Mouse (Mus musculus): ENCODE data around the gene Emc10. TPM values are rescaled to one million over a fixed set of nuclear protein-coding genes. Genes with fewer than 3 reads are reported as not detected.

The Emc10 gene
- polyA plus RNA-seq, 1 experiment from 2014 or later, result 104 TPM

DNA sequence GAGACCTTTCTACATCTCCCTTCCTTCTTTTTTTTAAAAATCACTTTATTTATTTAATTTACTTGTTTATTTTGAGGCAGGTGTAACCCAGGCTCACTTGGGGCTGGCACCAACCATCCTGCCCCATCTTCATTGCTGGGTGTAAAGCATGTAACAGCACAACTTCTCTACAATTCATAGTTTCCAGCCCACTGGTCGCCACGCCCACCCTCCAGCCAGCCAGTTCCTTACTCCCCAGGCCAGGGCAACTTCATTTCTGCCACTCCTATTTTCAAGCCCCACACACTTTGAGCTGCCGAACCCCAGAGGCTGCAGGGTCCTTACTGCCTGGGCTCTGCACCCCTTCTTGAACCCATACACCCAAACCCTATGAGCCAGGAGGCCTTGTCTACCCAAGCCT, 24.7 kb upstream of the Emc10 start:
- Histone ChIP-seq H3K4me3 (0 out of 2 replicates have a peak overlapping the region, but pooled peaks have one; percentile 36), H3K9me3 (replicated peaks) (no peaks in the 10 kb centered on the region), H3K27ac (replicated peaks) (no peak overlapping the region), H3K4me1 (peaks cover 22% of the 10 kb centered on the region), H3K27me3 (ENCODE audit: low read depth, poor library complexity, severe bottlenecking) (peaks cover 55% of the 10 kb centered on the region), H3K36me3 (no peaks in the 10 kb centered on the region)
- DNase-seq (ENCODE audit: low spot score), result no peak
- 65% methylated on average over 3 of the region's 3 CpGs for WGBS

- H3K27me3 ChIP-seq (ENCODE audit: low read depth, poor library complexity, severe bottlenecking), result peaks cover 39% of the 10 kb centered on the region
- 75% methylated on average over 9 of the region's 9 CpGs for WGBS
- no peak for DNase-seq (ENCODE audit: low spot score)
- H3K36me3 ChIP-seq, result no peaks in the 10 kb centered on the region
- H3K27ac ChIP-seq (replicated peaks), result no peak overlapping the region
- H3K4me3 ChIP-seq, result no peak overlapping the region
- no peaks in the 10 kb centered on the region for H3K9me3 ChIP-seq (replicated peaks)
- peaks cover 10% of the 10 kb centered on the region for H3K4me1 ChIP-seq
Observed at GRCm38 (mm10) chr7:44519240-44519913, 23.0 kb upstream of the Emc10 start.

GRCm38 (mm10) chr7:44507491-44507890, 11.2 kb upstream of the Emc10 start:
- no peaks in the 10 kb centered on the region for H3K4me1 ChIP-seq
- no peak for DNase-seq (ENCODE audit: low spot score)
- no peak overlapping the region for H3K4me3 ChIP-seq
- 0 out of 2 replicates have a peak, but pooled peaks cover 7% of the 10 kb centered on the region for H3K27me3 ChIP-seq (ENCODE audit: low read depth, poor library complexity, severe bottlenecking)
- H3K36me3 ChIP-seq, result no peaks in the 10 kb centered on the region
- H3K9me3 ChIP-seq (replicated peaks), result peaks cover 5% of the 10 kb centered on the region; the same call in 1 of the 2 replicates
- no peak overlapping the region for H3K27ac ChIP-seq (replicated peaks)

GRCm38 (mm10) chr7:44501563-44502115, 5.3 kb upstream of the Emc10 start:
- H3K27ac ChIP-seq (replicated peaks), result no peak overlapping the region
- DNase-seq (ENCODE audit: low spot score), result peak; percentile 75
- peaks cover 18% of the 10 kb centered on the region for H3K27me3 ChIP-seq (ENCODE audit: low read depth, poor library complexity, severe bottlenecking)
- 44% methylated on average over 5 of the region's 5 CpGs for WGBS
- H3K36me3 ChIP-seq, result no peaks in the 10 kb centered on the region
- no peak overlapping the region for H3K4me3 ChIP-seq
- peaks cover 14% of the 10 kb centered on the region for H3K4me1 ChIP-seq
- H3K9me3 ChIP-seq (replicated peaks), result 0 out of 2 replicates have a peak, but pooled peaks cover 3% of the 10 kb centered on the region

- Histone ChIP-seq H3K4me3 (no peak overlapping the region; the same call in 1 of the 2 replicates), H3K27me3 (ENCODE audit: low read depth, poor library complexity, severe bottlenecking) (peaks cover 18% of the 10 kb centered on the region), H3K27ac (replicated peaks) (0 out of 2 replicates have a peak overlapping the region, but pooled peaks have one; percentile 13), H3K4me1 (peaks cover 24% of the 10 kb centered on the region), H3K9me3 (replicated peaks) (0 out of 2 replicates have a peak, but pooled peaks cover 3% of the 10 kb centered on the region), H3K36me3 (no peaks in the 10 kb centered on the region)
- WGBS, result 63% methylated on average over 20 of the region's 20 CpGs
- DNase-seq (ENCODE audit: low spot score), result no peak
Observed at GRCm38 (mm10) chr7:44500046-44500445, 3.7 kb upstream of the Emc10 start.

DNA sequence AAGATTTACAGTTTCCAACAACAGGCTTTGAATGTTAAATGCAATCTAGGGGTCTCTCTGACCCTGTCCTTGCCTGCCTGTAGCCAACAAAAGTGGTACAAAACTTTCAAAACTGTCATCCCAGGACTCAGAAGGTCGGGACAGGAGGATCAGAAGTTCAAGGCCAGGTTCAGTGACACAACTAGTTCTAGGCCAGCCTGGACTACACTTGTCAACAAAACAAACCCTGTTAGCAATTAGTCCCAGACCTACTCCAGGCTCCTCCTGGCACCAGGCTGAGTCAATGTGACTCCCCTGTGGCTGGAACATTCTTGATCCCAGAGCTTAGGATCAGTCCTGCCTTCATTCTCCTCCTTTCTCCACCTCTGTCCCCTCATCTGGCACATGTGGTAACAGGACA, 2.6 kb upstream of the Emc10 start:
- H3K27ac ChIP-seq (replicated peaks), result no peak overlapping the region
- H3K27me3 ChIP-seq (ENCODE audit: low read depth, poor library complexity, severe bottlenecking), result peaks cover 18% of the 10 kb centered on the region
- H3K4me3 ChIP-seq, result no peak overlapping the region
- WGBS, result 89% methylated on average over 1 of the region's 1 CpGs
- peaks cover 9% of the 10 kb centered on the region for H3K36me3 ChIP-seq
- no peak for DNase-seq (ENCODE audit: low spot score)
- peaks cover 29% of the 10 kb centered on the region for H3K4me1 ChIP-seq
- no peaks in the 10 kb centered on the region for H3K9me3 ChIP-seq (replicated peaks)

DNA sequence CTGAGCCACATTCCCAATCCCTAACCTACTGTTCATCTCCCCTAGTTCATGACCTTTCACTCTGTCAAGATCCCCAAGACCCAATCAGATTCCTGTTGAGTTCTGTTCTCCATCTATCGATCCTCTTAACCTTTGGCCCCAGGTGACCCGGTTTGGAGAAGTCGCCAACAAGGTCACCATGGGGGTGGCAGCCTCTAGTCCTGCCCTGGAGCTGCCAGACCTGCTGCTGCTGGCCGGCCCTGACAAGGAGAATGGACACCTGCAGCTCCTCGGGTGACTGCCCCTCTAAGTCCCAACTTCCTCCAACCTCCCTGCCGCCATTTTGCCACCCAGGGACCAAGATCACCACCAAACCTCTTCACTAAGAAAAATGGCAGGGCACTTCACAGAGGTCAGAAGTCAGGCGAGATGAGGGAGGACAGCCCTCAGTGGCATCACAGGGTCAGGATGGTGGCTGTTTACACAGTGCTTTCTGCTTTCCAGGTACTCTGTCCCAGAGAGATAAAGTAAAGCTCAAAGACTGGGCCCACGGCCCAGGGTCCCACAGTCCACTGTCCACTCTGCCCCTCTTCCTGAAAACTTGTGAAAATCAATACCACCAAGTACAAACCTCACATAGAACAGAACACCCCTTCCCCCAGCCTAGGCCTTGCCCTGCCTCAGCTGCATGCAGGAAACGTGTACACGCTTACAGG, 1.2 kb upstream of the Emc10 start:
- Histone ChIP-seq H3K36me3 (peaks cover 23% of the 10 kb centered on the region), H3K9me3 (replicated peaks) (no peaks in the 10 kb centered on the region), H3K27ac (replicated peaks) (peak overlapping the region; percentile 99), H3K4me3 (peak overlapping the region; percentile 86), H3K4me1 (peaks cover 29% of the 10 kb centered on the region), H3K27me3 (ENCODE audit: low read depth, poor library complexity, severe bottlenecking) (peaks cover 18% of the 10 kb centered on the region)
- DNase-seq (ENCODE audit: low spot score), result no peak
- whole genome bisulfite sequencing, result 84% methylated on average over 10 of the region's 10 CpGs

GRCm38 (mm10) chr7:44496771-44497109, 411 bp upstream of the Emc10 start:
- Histone ChIP-seq H3K4me1 (peaks cover 29% of the 10 kb centered on the region), H3K9me3 (replicated peaks) (no peaks in the 10 kb centered on the region), H3K27ac (replicated peaks) (peak overlapping the region; percentile 99), H3K36me3 (peaks cover 31% of the 10 kb centered on the region), H3K27me3 (ENCODE audit: low read depth, poor library complexity, severe bottlenecking) (peaks cover 18% of the 10 kb centered on the region), H3K4me3 (peak overlapping the region; percentile 86)
- DNase-seq (ENCODE audit: low spot score), result no peak
- WGBS, result 1% methylated on average over 26 of the region's 26 CpGs

GRCm38 (mm10) chr7:44495086-44495485, 1.2 kb downstream of the Emc10 start:
- H3K27me3 ChIP-seq (ENCODE audit: low read depth, poor library complexity, severe bottlenecking), result peaks cover 10% of the 10 kb centered on the region
- peaks cover 29% of the 10 kb centered on the region for H3K4me1 ChIP-seq
- DNase-seq (ENCODE audit: low spot score), result no peak
- H3K36me3 ChIP-seq, result peaks cover 48% of the 10 kb centered on the region
- no peaks in the 10 kb centered on the region for H3K9me3 ChIP-seq (replicated peaks)
- 92% methylated on average over 7 of the region's 7 CpGs for WGBS
- peak overlapping the region; percentile 99; the same call in 1 of the 2 replicates for H3K27ac ChIP-seq (replicated peaks)
- H3K4me3 ChIP-seq, result peak overlapping the region; percentile 86

DNA sequence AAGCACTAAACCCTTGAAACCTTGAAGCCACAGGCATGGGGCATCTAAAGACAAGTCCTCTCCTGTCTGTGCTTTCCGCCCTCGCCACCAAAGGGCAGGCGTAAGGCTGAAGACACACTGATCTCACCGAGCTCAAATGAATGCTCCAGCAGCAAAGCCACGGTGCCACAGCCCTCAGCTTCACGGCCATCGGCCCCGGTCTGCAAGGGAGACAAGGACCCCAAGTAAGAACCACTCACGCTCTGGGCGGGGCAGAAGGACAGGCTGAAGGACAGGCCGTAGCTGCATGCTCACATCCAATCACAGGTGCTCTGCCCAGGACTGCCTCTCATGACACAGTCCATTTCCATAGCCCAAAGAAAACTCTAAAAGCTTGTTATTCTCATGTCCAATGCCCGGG, 1.6 kb downstream of the Emc10 start:
- Histone ChIP-seq H3K36me3 (peaks cover 52% of the 10 kb centered on the region), H3K27ac (replicated peaks) (no peak overlapping the region)
- WGBS, result 92% methylated on average over 12 of the region's 12 CpGs

GRCm38 (mm10) chr7:44492166-44492826, 4.0 kb downstream of the Emc10 start:
- Histone ChIP-seq H3K27me3 (ENCODE audit: low read depth, poor library complexity, severe bottlenecking) (no peaks in the 10 kb centered on the region), H3K36me3 (peaks cover 69% of the 10 kb centered on the region), H3K9me3 (replicated peaks) (no peaks in the 10 kb centered on the region), H3K4me1 (peaks cover 21% of the 10 kb centered on the region), H3K27ac (replicated peaks) (no peak overlapping the region), H3K4me3 (no peak overlapping the region)
- no peak for DNase-seq (ENCODE audit: low spot score)
- 95% methylated on average over 21 of the region's 21 CpGs for WGBS

More for the DNA sequence above, 1.6 kb downstream of the Emc10 start:
- H3K27me3 ChIP-seq (ENCODE audit: low read depth, poor library complexity, severe bottlenecking), result peaks cover 6% of the 10 kb centered on the region; the same call in 1 of the 2 replicates
- DNase-seq (ENCODE audit: low spot score), result no peak
- no peaks in the 10 kb centered on the region for H3K9me3 ChIP-seq (replicated peaks)
- H3K4me3 ChIP-seq, result no peak overlapping the region
- H3K4me1 ChIP-seq, result peaks cover 29% of the 10 kb centered on the region

- Histone ChIP-seq H3K4me3 (no peak overlapping the region), H3K36me3 (peaks cover 69% of the 10 kb centered on the region), H3K27ac (replicated peaks) (no peak overlapping the region), H3K27me3 (ENCODE audit: low read depth, poor library complexity, severe bottlenecking) (no peaks in the 10 kb centered on the region), H3K4me1 (peaks cover 17% of the 10 kb centered on the region), H3K9me3 (replicated peaks) (no peaks in the 10 kb centered on the region)
- no peak for DNase-seq (ENCODE audit: low spot score)
- WGBS, result 94% methylated on average over 5 of the region's 5 CpGs
Observed at GRCm38 (mm10) chr7:44491391-44491790, 4.9 kb downstream of the Emc10 start.
